Mouse (Mus musculus) embryo, embryonic 11.5 days (tissue): ENCODE results near the gene Unc93b1.

ENCODE experiments used
- DNase-seq: peaks from one replicate; pipeline ENCODE4 v3.0.0-alpha.2; 2012; ENCODE audit warnings: low read depth, low spot score

Gene Unc93b1

GRCm38 (mm10) chr19:3913692-3914091, 21.3 kb upstream of the Unc93b1 start:
- no peak for DNase-seq

- no peak for DNase-seq
Measured at GRCm38 (mm10) chr19:3914535-3914934, 20.5 kb upstream of the Unc93b1 start.

- DNase-seq = no peak
Measured at GRCm38 (mm10) chr19:3916727-3917126, 18.3 kb upstream of the Unc93b1 start.

GRCm38 (mm10) chr19:3919928-3920327, 15.1 kb upstream of the Unc93b1 start:
- DNase-seq = no peak

- DNase-seq = no peak
Measured at GRCm38 (mm10) chr19:3922661-3923371, 12.2 kb upstream of the Unc93b1 start.

- no peak for DNase-seq
Measured at GRCm38 (mm10) chr19:3923586-3923985, 11.4 kb upstream of the Unc93b1 start.

GRCm38 (mm10) chr19:3924190-3924589, 10.8 kb upstream of the Unc93b1 start:
- no peak for DNase-seq

GRCm38 (mm10) chr19:3924868-3925267, 10.1 kb upstream of the Unc93b1 start:
- DNase-seq = no peak

- DNase-seq = no peak
Measured at GRCm38 (mm10) chr19:3925859-3926258, 9.1 kb upstream of the Unc93b1 start.

- no peak for DNase-seq
Measured at GRCm38 (mm10) chr19:3926279-3926678, 8.7 kb upstream of the Unc93b1 start.

- DNase-seq = no peak
Measured at GRCm38 (mm10) chr19:3926685-3927084, 8.3 kb upstream of the Unc93b1 start.

GRCm38 (mm10) chr19:3927989-3928388, 7.0 kb upstream of the Unc93b1 start:
- no peak for DNase-seq

- no peak for DNase-seq
Measured at GRCm38 (mm10) chr19:3928779-3929178, 6.2 kb upstream of the Unc93b1 start.

GRCm38 (mm10) chr19:3929211-3929941, 5.6 kb upstream of the Unc93b1 start, which contains the start of gene Aldh3b1:
Aldh3b1 (minus strand) TSS chr19:3929808.
- no peak for DNase-seq

- DNase-seq = no peak
Measured at GRCm38 (mm10) chr19:3930262-3931057, 4.5 kb upstream of the Unc93b1 start.

- DNase-seq = no peak
Measured at GRCm38 (mm10) chr19:3931716-3932115, 3.3 kb upstream of the Unc93b1 start.

GRCm38 (mm10) chr19:3935896-3936850, 1.2 kb downstream of the Unc93b1 start:
- DNase-seq = no peak

GRCm38 (mm10) chr19:3942315-3942714, 7.3 kb downstream of the Unc93b1 start:
- no peak for DNase-seq

- DNase-seq = no peak
Measured at GRCm38 (mm10) chr19:3942986-3943735, 8.2 kb downstream of the Unc93b1 start.

GRCm38 (mm10) chr19:3945872-3946564, 11.0 kb downstream of the Unc93b1 start:
- no peak for DNase-seq
